Mouse (Mus musculus) layer of hippocampus, adult 9-10 months (tissue): ENCODE results near the gene Olfr485.
"Not testable (repeated sequence)": the region's sequence is repeated elsewhere in the genome, so short reads cannot be mapped to it uniquely, and the experiment has no call there.

Experiments used
- DNase-seq: peaks from one replicate; pipeline ENCODE4 v3.0.0; 2022; ENCODE audit warnings: low spot score

Olfr485 gene

GRCm38 (mm10) chr7:108159771-108160170, at the start of gene Olfr485:
Gene Olfr485, minus strand, starts transcription at chr7:108159871.
- DNase-seq: no peak

GRCm38 (mm10) chr7:108196938-108197337, 37.3 kb upstream of the Olfr485 start:
- DNase-seq: no peak

- not testable (repeated sequence) for DNase-seq
These were observed 36.7 kb upstream of the Olfr485 start for GRCm38 (mm10) chr7:108196337-108196736.

- DNase-seq: not testable (repeated sequence)
These were observed 33.0 kb upstream of the Olfr485 start for GRCm38 (mm10) chr7:108192714-108193113.

GRCm38 (mm10) chr7:108191196-108191595, 31.5 kb upstream of the Olfr485 start:
- DNase-seq: not testable (repeated sequence)

- DNase-seq: not testable (repeated sequence)
These were observed 25.6 kb upstream of the Olfr485 start for GRCm38 (mm10) chr7:108185237-108185636.

- DNase-seq: not testable (repeated sequence)
These were observed 24.7 kb upstream of the Olfr485 start for GRCm38 (mm10) chr7:108184401-108184800.

- DNase-seq: not testable (repeated sequence)
These were observed 13.0 kb upstream of the Olfr485 start, which contains the start of gene Olfr486 for GRCm38 (mm10) chr7:108172642-108173041. Gene Olfr486, minus strand, starts transcription at chr7:108172742.

GRCm38 (mm10) chr7:108127349-108127748, 32.3 kb downstream of the Olfr485 start, which contains the start of gene Olfr484:
Gene Olfr484, minus strand, starts transcription at chr7:108127449.
- DNase-seq: no peak

- no peak for DNase-seq
These were observed 38.3 kb downstream of the Olfr485 start for GRCm38 (mm10) chr7:108121416-108121815.

- DNase-seq: no peak
These were observed 39.0 kb downstream of the Olfr485 start for GRCm38 (mm10) chr7:108120681-108121080.
